Mouse (Mus musculus): ENCODE data around the gene Serpina6. TPM values are rescaled to one million over a fixed set of nuclear protein-coding genes. Genes with fewer than 3 reads are reported as not detected.

The Serpina6 gene
- polyA plus RNA-seq (2011; ENCODE audit: insufficient read depth, insufficient read length, low replicate concordance, missing spikeins): 1.2 TPM in 1 of 2 replicates, not detected in the other

GRCm38 (mm10) chr12:103656848-103657626, at the start of gene Serpina6:
Gene Serpina6, minus strand, starts transcription at chr12:103657212.
- no peak within 1 kb of the TSS for H3K27ac ChIP-seq (ENCODE audit: control insufficient read depth, insufficient read depth, low read depth, low read length, poor library complexity)
- WGBS: 71% methylated on average over 9 of the region's 9 CpGs
- no peak within 1 kb of the TSS for H3K4me3 ChIP-seq (replicated peaks; ENCODE audit: control insufficient read depth, low read depth, low read length)
- no peak for TF ChIP-seq POLR2A (IDR thresholded peaks at IDR 0.05; ENCODE audit: borderline replicate concordance, control insufficient read depth, low read depth, low read length)
- TF ChIP-seq CTCF (IDR thresholded peaks at IDR 0.05; ENCODE audit: control insufficient read depth, insufficient read depth, low read length): no peak
- no peaks in the 10 kb centered on the region for H3K4me1 ChIP-seq (ENCODE audit: control insufficient read depth, insufficient read depth, low read length)

GRCm38 (mm10) chr12:103706113-103706512, 49.1 kb upstream of the Serpina6 start:
- no peak for TF ChIP-seq CTCF (IDR thresholded peaks at IDR 0.05; ENCODE audit: control insufficient read depth, insufficient read depth, low read length)
- TF ChIP-seq POLR2A (IDR thresholded peaks at IDR 0.05; ENCODE audit: borderline replicate concordance, control insufficient read depth, low read depth, low read length): no peak
- no peak overlapping the region for H3K27ac ChIP-seq (ENCODE audit: control insufficient read depth, insufficient read depth, low read depth, low read length, poor library complexity)

GRCm38 (mm10) chr12:103705547-103705946, 48.5 kb upstream of the Serpina6 start:
- H3K4me3 ChIP-seq (replicated peaks; ENCODE audit: control insufficient read depth, low read depth, low read length): no peak overlapping the region
- WGBS: 53% methylated on average over 2 of the region's 2 CpGs
- no peak for TF ChIP-seq CTCF (IDR thresholded peaks at IDR 0.05; ENCODE audit: control insufficient read depth, insufficient read depth, low read length)
- no peak for TF ChIP-seq POLR2A (IDR thresholded peaks at IDR 0.05; ENCODE audit: borderline replicate concordance, control insufficient read depth, low read depth, low read length)
- no peaks in the 10 kb centered on the region for H3K4me1 ChIP-seq (ENCODE audit: control insufficient read depth, insufficient read depth, low read length)
- no peak overlapping the region for H3K27ac ChIP-seq (ENCODE audit: control insufficient read depth, insufficient read depth, low read depth, low read length, poor library complexity)

More at GRCm38 (mm10) chr12:103706113-103706512, 49.1 kb upstream of the Serpina6 start:
- no peaks in the 10 kb centered on the region for H3K4me1 ChIP-seq (ENCODE audit: control insufficient read depth, insufficient read depth, low read length)
- 64% methylated on average over 4 of the region's 4 CpGs for WGBS
- H3K4me3 ChIP-seq (replicated peaks; ENCODE audit: control insufficient read depth, low read depth, low read length): no peak overlapping the region

GRCm38 (mm10) chr12:103700144-103700750, 43.2 kb upstream of the Serpina6 start:
- no peak overlapping the region for H3K27ac ChIP-seq (ENCODE audit: control insufficient read depth, insufficient read depth, low read depth, low read length, poor library complexity)
- WGBS: 76% methylated on average over 4 of the region's 4 CpGs
- no peaks in the 10 kb centered on the region for H3K4me1 ChIP-seq (ENCODE audit: control insufficient read depth, insufficient read depth, low read length)
- no peak for TF ChIP-seq POLR2A (IDR thresholded peaks at IDR 0.05; ENCODE audit: borderline replicate concordance, control insufficient read depth, low read depth, low read length)
- TF ChIP-seq CTCF (IDR thresholded peaks at IDR 0.05; ENCODE audit: control insufficient read depth, insufficient read depth, low read length): no peak
- H3K4me3 ChIP-seq (replicated peaks; ENCODE audit: control insufficient read depth, low read depth, low read length): no peak overlapping the region

GRCm38 (mm10) chr12:103695429-103695828, 38.4 kb upstream of the Serpina6 start, which contains the start of gene Serpina1f:
Gene Serpina1f, minus strand, starts transcription at chr12:103695529.
- H3K4me3 ChIP-seq (replicated peaks; ENCODE audit: control insufficient read depth, low read depth, low read length): no peak within 1 kb of the TSS
- no peaks in the 10 kb centered on the region for H3K4me1 ChIP-seq (ENCODE audit: control insufficient read depth, insufficient read depth, low read length)
- TF ChIP-seq POLR2A (IDR thresholded peaks at IDR 0.05; ENCODE audit: borderline replicate concordance, control insufficient read depth, low read depth, low read length): no peak
- TF ChIP-seq CTCF (IDR thresholded peaks at IDR 0.05; ENCODE audit: control insufficient read depth, insufficient read depth, low read length): no peak
- H3K27ac ChIP-seq (ENCODE audit: control insufficient read depth, insufficient read depth, low read depth, low read length, poor library complexity): no peak within 1 kb of the TSS
- WGBS: 82% methylated on average over 8 of the region's 8 CpGs

- Histone ChIP-seq H3K4me3 (replicated peaks; ENCODE audit: control insufficient read depth, low read depth, low read length) (no peak overlapping the region), H3K27ac (ENCODE audit: control insufficient read depth, insufficient read depth, low read depth, low read length, poor library complexity) (no peak overlapping the region), H3K4me1 (ENCODE audit: control insufficient read depth, insufficient read depth, low read length) (no peaks in the 10 kb centered on the region)
- WGBS: 21% methylated on average over 3 of the region's 3 CpGs
- TF ChIP-seq POLR2A (IDR thresholded peaks at IDR 0.05; ENCODE audit: borderline replicate concordance, control insufficient read depth, low read depth, low read length) (no peak), CTCF (IDR thresholded peaks at IDR 0.05; ENCODE audit: control insufficient read depth, insufficient read depth, low read length) (no peak)
These were observed 31.3 kb upstream of the Serpina6 start for GRCm38 (mm10) chr12:103688221-103688814.

GRCm38 (mm10) chr12:103687021-103687420, 30.0 kb upstream of the Serpina6 start:
- 73% methylated on average over 7 of the region's 7 CpGs for WGBS
- no peaks in the 10 kb centered on the region for H3K4me1 ChIP-seq (ENCODE audit: control insufficient read depth, insufficient read depth, low read length)

GRCm38 (mm10) chr12:103686050-103686449, 29.0 kb upstream of the Serpina6 start:
- Histone ChIP-seq H3K4me3 (replicated peaks; ENCODE audit: control insufficient read depth, low read depth, low read length) (no peak overlapping the region), H3K4me1 (ENCODE audit: control insufficient read depth, insufficient read depth, low read length) (no peaks in the 10 kb centered on the region), H3K27ac (ENCODE audit: control insufficient read depth, insufficient read depth, low read depth, low read length, poor library complexity) (no peak overlapping the region)
- 63% methylated on average over 3 of the region's 3 CpGs for WGBS
- TF ChIP-seq POLR2A (IDR thresholded peaks at IDR 0.05; ENCODE audit: borderline replicate concordance, control insufficient read depth, low read depth, low read length) (no peak), CTCF (IDR thresholded peaks at IDR 0.05; ENCODE audit: control insufficient read depth, insufficient read depth, low read length) (no peak)

More at GRCm38 (mm10) chr12:103687021-103687420, 30.0 kb upstream of the Serpina6 start:
- no peak for TF ChIP-seq POLR2A (IDR thresholded peaks at IDR 0.05; ENCODE audit: borderline replicate concordance, control insufficient read depth, low read depth, low read length)
- TF ChIP-seq CTCF (IDR thresholded peaks at IDR 0.05; ENCODE audit: control insufficient read depth, insufficient read depth, low read length): no peak
- H3K27ac ChIP-seq (ENCODE audit: control insufficient read depth, insufficient read depth, low read depth, low read length, poor library complexity): no peak overlapping the region
- no peak overlapping the region for H3K4me3 ChIP-seq (replicated peaks; ENCODE audit: control insufficient read depth, low read depth, low read length)
